Mouse (Mus musculus) megakaryocyte, embryonic 14.5 days (primary cell): ENCODE measurements around the gene Fyn.

Experiments used
- FLI1 ChIP-seq: IDR thresholded peaks from 2 replicates; pipeline ENCODE4 v1.6.1; 2012; ENCODE audit warnings: low read length, inconsistent platforms, mixed read lengths
- GATA1 ChIP-seq: IDR thresholded peaks from 3 replicates; pipeline ENCODE4 v1.6.1; 2012; ENCODE audit warnings: mixed read lengths, low read length, inconsistent platforms, borderline replicate concordance

- TF ChIP-seq GATA1 (no peak), FLI1 (no peak)
Measured at GRCm38 (mm10) chr10:39328661-39329060, 40.0 kb upstream of the Fyn start.
